Mouse (Mus musculus): ENCODE results near the gene 9230110F15Rik. TPM values are rescaled to one million over a fixed set of nuclear protein-coding genes. Genes with fewer than 3 reads are reported as not detected.
"Not testable (repeated sequence)": the region's sequence is repeated elsewhere in the genome, so short reads cannot be mapped to it uniquely, and the experiment has no call there.

9230110F15Rik gene
- polyA plus RNA-seq (2015; fragmentation: Nextera tagmentation; extraction: Ambion mirVana): not detected in 2 replicates

GRCm38 (mm10) chr9:35844050-35844449, at the start of gene 9230110F15Rik:
Gene 9230110F15Rik, minus strand, starts transcription at chr9:35844150.
- H3K4me2 ChIP-seq: no peak within 1 kb of the TSS
- no peaks in the 10 kb centered on the region for H3K27me3 ChIP-seq
- H3K27ac ChIP-seq: no peak within 1 kb of the TSS
- no peaks in the 10 kb centered on the region for H3K36me3 ChIP-seq
- peaks cover 4% of the 10 kb centered on the region for H3K9me3 ChIP-seq
- 90% methylated on average over 1 of the region's 1 CpGs for WGBS
- no peak within 1 kb of the TSS for H3K4me3 ChIP-seq
- H3K4me1 ChIP-seq (replicated peaks): no peaks in the 10 kb centered on the region
- ATAC-seq (ENCODE audit: low FRiP score): no peak
- no peak within 1 kb of the TSS for H3K9ac ChIP-seq

GRCm38 (mm10) chr9:35893112-35893511, 49.2 kb upstream of the 9230110F15Rik start:
- WGBS: 57% methylated on average over 1 of the region's 1 CpGs
- H3K36me3 ChIP-seq; ATAC-seq (ENCODE audit: low FRiP score); H3K4me3 ChIP-seq; H3K4me2 ChIP-seq; H3K27me3 ChIP-seq; H3K4me1 ChIP-seq (replicated peaks); H3K9ac ChIP-seq; H3K27ac ChIP-seq: not testable (repeated sequence)
- peaks cover 11% of the 10 kb centered on the region; the same call in 1 of the 2 replicates for H3K9me3 ChIP-seq

- H3K4me3 ChIP-seq; H3K27me3 ChIP-seq; H3K9ac ChIP-seq; H3K4me2 ChIP-seq; H3K27ac ChIP-seq; H3K4me1 ChIP-seq (replicated peaks); H3K36me3 ChIP-seq; ATAC-seq (ENCODE audit: low FRiP score): not testable (repeated sequence)
- peaks cover 21% of the 10 kb centered on the region for H3K9me3 ChIP-seq
- 94% methylated on average over 15 of the region's 15 CpGs for WGBS
Observed at GRCm38 (mm10) chr9:35817881-35818280, 26.1 kb downstream of the 9230110F15Rik start.

- Histone ChIP-seq H3K9ac (no peak overlapping the region), H3K27ac (no peak overlapping the region), H3K9me3 (peaks cover 27% of the 10 kb centered on the region), H3K36me3 (no peaks in the 10 kb centered on the region), H3K4me1 (replicated peaks) (no peaks in the 10 kb centered on the region), H3K4me2 (no peak overlapping the region), H3K4me3 (no peak overlapping the region), H3K27me3 (no peaks in the 10 kb centered on the region)
- no peak for ATAC-seq (ENCODE audit: low FRiP score)
Observed at GRCm38 (mm10) chr9:35798146-35798545, 45.8 kb downstream of the 9230110F15Rik start.

- Histone ChIP-seq H3K9me3 (peaks cover 10% of the 10 kb centered on the region), H3K4me1 (replicated peaks) (no peaks in the 10 kb centered on the region), H3K4me2 (no peak within 1 kb of the TSS), H3K27me3 (no peaks in the 10 kb centered on the region), H3K27ac (no peak within 1 kb of the TSS), H3K36me3 (no peaks in the 10 kb centered on the region), H3K4me3 (no peak within 1 kb of the TSS), H3K9ac (no peak within 1 kb of the TSS)
- ATAC-seq (ENCODE audit: low FRiP score): no peak
- WGBS: 95% methylated on average over 3 of the region's 3 CpGs
Observed at GRCm38 (mm10) chr9:35790001-35790400, 53.9 kb downstream of the 9230110F15Rik start, which contains the start of the genes Gm27235 and D730048I06Rik. Gene Gm27235, minus strand, starts transcription at chr9:35790101. Gene D730048I06Rik, minus strand, starts transcription at chr9:35790112.

Other genes with a start within 250 kb of the 9230110F15Rik start
- not detected in 2 replicates for gene Pate4, start 232.2 kb downstream of the 9230110F15Rik start, polyA plus RNA-seq (2015; fragmentation: Nextera tagmentation; extraction: Ambion mirVana)
- gene Pate3, start 195.9 kb downstream of the 9230110F15Rik start, polyA plus RNA-seq (2015; fragmentation: Nextera tagmentation; extraction: Ambion mirVana): not detected in 2 replicates
- 0.12 TPM in 1 of 2 replicates, not detected in the other for gene Pate1, start 156.8 kb downstream of the 9230110F15Rik start, polyA plus RNA-seq (2015; fragmentation: Nextera tagmentation; extraction: Ambion mirVana)
- gene Gm17677, start 103.1 kb downstream of the 9230110F15Rik start, polyA plus RNA-seq (2015; fragmentation: Nextera tagmentation; extraction: Ambion mirVana): not detected in 2 replicates
- gene Gm17727, start 66.0 kb downstream of the 9230110F15Rik start, polyA plus RNA-seq (2015; fragmentation: Nextera tagmentation; extraction: Ambion mirVana): not detected in 2 replicates
- not detected in 2 replicates for gene Gm27235, start 54.0 kb downstream of the 9230110F15Rik start, polyA plus RNA-seq (2015; fragmentation: Nextera tagmentation; extraction: Ambion mirVana)
- gene D730048I06Rik, start 54.0 kb downstream of the 9230110F15Rik start, polyA plus RNA-seq (2015; fragmentation: Nextera tagmentation; extraction: Ambion mirVana): not detected in 2 replicates
- gene 9230113P08Rik, start 64.3 kb upstream of the 9230110F15Rik start, polyA plus RNA-seq (2015; fragmentation: Nextera tagmentation; extraction: Ambion mirVana): not detected in 2 replicates